Mouse (Mus musculus): ENCODE measurements around the gene Guca2b.
A peak's percentile ranks its signal among the peaks of the same experiment; 100 is the strongest.
"Not testable (repeated sequence)": the region's sequence is repeated elsewhere in the genome, so short reads cannot be mapped to it uniquely, and the experiment has no call there.

The Guca2b gene

GRCm38 (mm10) chr4:119657011-119657410, 1.7 kb downstream of the Guca2b start:
- no peak for DNase-seq (ENCODE audit: low read depth)

DNA sequence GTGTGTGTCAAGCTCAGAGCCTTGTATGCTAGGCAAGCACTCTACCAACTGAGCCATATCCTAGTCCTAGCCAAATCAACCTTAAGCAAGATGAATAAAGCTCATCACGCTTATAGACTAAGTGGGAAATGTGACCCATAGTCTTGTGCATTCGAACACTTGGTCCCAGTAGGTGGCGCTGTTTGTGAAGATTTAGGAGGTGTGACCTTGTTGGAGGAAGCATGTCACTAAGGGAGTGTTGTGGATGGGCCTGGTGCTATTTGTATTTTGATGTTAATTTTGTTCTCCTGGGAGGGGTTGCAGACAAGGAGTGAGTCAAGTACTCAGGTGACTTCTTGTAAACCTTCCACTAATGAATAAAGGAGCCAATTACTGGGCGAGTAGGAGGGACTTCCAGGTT, 16.1 kb downstream of the Guca2b start:
- no peak for DNase-seq (ENCODE audit: low read depth)

DNA sequence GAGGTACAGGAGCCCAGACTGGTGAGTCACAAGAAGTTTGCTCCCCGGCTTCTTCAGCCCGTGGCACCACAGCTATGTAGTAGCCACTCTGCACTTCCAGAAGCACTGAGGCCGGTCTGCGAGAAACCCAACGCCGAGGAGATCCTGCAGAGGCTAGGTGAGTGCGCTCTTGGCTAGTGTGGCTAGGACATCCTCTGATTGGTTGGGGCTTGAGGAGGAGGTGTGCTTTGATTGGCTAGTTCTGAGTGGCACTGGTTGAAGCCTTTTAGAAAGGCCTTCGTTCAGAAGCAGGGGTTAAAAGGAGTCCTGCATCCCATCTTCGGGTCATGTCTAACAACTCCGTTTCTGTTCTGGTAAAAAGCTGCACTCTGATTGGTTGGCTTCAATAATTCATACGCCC, 20.1 kb downstream of the Guca2b start:
- DNase-seq (ENCODE audit: low read depth): no peak

- no peak for DNase-seq (ENCODE audit: low read depth)
These were observed 20.8 kb downstream of the Guca2b start for GRCm38 (mm10) chr4:119637946-119638345.

DNA sequence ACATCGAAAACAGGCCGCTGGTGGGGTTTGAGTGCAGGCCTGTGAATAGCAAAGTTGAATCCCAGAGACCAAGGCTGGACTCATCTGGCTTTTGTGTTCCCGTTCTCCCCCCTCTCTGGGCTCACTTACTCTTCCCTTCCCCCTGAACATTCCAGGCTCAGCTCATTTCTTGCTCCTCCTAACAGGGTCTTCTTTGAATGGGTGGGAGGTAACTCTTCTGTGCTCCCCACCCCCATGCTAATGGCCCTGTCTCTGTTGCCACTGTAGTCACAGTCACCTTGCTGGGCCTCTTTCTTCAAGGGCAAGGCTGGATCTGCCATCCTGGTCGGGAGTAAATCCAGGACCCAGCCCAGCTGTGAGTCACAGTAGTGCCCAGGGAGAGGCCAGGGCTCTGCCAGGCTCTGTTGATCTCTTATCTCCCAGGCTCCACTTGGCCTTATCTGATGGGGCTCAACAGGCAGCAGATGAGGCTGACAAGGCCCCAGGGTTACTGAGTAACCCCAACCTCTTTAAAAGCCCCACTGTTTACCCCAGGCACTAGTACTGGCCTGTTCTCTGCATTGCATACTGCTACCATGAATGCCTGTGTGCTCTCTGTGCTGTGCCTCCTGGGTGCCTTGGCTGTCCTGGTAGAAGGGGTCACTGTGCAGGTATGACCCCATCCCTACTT, 21.4 kb downstream of the Guca2b start, which contains the start of gene Guca2a:
Gene Guca2a, plus strand, starts transcription at position 529 of the 670 bp plus-strand sequence.
- DNase-seq (ENCODE audit: low read depth): peak; percentile 17

DNA sequence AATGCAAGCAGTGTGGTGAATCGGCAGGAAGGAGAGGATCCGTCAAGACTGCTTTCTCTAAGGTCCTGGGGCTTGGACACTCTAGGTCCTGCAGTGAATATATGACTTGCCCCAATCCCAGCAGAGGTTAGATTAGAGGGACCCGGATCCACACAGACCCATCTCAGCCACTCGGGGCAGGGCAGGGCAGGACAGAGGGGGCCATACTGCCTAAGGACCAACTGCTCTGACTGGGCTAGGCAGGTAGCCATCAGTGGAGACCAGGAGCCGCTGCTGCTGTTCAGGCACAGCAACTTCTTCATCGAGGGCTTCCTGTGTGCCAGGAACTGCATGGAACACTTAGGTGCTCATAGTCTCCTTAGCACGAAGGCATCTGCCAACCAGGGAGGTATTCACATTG, 22.0 kb downstream of the Guca2b start:
- DNase-seq (ENCODE audit: low read depth): no peak

DNA sequence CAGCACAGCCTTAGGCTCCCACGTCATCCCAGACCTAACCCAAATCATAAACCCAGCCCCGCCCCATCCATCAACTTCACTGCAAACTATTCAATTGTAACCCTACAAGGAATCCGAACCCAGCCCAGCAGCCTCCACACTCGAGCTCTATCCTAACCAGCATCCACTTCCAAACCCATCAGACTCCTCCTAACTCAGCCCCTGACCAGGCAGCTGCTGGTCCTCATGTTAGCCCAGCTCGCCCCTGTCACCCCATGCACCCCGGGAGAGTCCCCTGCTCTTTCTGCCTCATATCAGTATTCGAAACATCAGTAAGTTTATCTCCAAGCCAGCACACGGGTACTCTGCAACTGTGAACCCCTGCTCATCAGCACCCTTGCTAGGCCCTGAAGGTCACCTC, 23.1 kb downstream of the Guca2b start:
- DNase-seq (ENCODE audit: low read depth): no peak

DNA sequence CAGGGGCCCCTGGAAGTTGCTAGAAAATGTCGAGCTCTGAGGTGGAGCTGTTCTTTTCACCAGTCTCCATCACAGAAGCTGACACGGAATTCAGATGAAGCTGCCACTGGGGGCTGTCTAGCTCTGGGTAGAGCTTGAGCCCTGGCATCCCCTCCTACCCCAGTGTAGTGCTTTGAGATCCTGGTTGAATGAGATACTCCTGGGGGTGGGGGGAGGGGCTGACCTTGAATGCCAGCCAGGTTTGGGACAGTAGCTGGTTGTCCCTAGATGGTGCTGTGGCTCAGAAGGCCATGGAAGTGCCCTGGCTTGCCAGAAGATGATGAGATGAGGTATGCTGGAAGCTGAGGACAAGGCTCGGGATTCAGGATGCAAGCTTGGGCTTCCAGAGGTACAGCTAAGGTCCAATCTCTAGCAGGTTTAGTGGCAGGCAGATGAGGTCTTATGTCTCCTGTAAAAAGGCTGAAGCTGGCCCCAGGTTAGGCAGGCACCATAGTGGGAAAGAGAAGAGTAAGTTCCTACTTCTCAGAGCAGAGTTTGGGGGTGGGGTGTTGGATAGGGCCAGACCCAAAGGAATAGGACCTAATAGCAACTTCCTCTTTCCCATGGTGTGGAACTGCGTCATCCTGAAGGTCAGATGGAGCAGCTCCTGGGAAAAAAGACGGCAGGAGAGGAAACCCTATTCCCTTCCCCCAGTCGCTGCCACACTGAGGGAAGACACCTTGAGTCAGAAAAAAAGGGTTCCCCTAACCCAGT, 23.7 kb downstream of the Guca2b start:
- DNase-seq (ENCODE audit: low read depth): no peak

DNA sequence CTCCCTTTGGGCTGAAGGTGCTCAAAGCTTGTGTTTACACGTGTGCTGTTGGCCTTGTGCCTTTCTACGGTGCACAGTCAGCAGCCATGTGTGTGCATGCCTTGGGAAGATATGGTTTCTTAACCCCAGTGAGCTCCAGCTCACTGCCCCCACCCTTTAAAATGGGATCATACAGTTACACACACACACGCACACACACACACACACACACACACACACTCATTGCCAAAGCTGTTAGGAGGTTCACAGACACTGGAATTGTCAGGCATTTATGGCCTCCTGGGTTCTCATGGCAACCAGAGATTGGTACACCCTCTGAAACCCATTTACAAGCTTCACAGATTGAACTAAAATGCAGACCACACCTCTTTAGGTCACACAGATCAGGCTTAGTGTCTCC, 24.8 kb downstream of the Guca2b start:
- no peak for DNase-seq (ENCODE audit: low read depth)

GRCm38 (mm10) chr4:119633342-119633741, 25.4 kb downstream of the Guca2b start:
- DNase-seq (ENCODE audit: low read depth): no peak

DNA sequence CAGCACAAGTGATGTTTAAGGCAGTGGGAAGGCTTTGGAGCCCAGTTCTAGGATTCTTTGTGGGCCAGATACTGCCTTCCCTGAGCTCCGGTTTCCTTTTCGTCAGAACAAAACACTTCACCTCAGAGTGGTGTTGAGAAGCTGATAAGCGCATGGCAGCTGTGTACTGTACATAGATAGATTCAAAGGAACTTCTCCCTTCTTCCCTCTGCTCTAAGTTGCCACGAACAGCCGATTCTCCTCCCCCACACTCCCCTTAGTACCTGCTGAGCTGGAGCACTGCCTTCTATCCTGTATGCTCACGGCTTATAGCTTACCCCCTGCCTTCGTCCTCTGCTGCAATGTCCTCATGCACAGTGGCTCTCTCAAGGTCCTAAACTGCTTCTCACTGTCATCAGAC, 26.0 kb downstream of the Guca2b start:
- no peak for DNase-seq (ENCODE audit: low read depth)

GRCm38 (mm10) chr4:119631115-119631919, 27.4 kb downstream of the Guca2b start:
- peak; percentile 46 for DNase-seq (ENCODE audit: low read depth)

DNA sequence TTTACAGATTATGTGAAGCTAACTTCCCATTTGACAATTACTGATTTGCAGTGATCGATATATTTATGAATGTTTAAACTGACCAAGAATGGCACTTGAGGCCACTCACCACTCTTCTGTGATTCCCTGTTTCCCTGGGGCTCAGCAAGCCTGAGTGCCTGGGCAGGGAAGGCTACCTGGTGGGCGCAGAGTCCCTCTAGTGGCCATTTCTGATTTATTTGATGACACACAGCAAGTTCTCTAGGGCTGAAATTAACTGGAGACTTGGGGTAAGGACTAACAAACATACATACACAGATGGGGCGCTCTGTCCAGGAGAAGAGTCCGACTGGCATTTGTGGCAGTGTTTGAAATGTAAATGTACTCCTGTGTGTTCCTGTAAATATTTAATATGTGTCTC, 30.4 kb downstream of the Guca2b start:
- not testable (repeated sequence) for DNase-seq (ENCODE audit: low read depth)

DNA sequence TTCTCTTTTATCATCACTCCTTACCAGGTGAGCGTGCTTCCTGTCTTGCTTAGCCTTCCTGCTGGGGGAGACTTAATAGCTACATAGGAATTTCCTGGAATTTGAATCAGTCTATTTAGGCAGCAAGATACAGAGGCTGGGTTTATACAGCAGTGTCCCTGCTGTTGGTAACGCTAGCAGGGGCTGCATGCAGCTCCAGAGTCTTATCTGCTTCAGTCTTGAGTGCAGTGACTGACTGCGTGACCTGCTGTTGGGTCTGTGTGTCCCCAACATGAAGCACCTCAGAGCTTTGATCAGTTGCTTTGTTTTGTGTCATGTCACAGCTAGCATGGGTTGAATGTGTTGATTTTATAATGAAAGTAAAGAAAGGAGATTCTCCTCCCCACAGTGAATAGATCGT, 31.4 kb downstream of the Guca2b start:
- no peak for DNase-seq (ENCODE audit: low read depth)

DNA sequence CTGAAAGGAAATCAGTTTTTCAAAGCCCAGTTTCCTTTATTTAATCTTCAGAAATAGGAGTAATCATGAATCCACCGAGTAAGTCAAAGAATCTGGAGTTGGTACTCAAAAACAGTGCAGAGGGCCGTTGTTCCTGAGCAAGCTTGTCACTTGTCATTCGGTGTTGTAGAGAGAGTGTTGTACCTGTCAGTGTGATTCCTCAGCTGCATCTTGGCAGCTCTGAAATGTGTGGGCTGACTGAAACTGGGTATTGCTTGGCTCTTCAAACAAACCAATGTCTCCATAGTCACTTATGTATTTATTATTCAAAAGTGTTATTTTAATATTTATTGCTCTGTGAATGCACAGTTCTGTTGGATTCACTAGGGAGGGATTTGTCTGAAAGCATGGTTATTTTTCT, 31.9 kb downstream of the Guca2b start:
- no peak for DNase-seq (ENCODE audit: low read depth)

DNA sequence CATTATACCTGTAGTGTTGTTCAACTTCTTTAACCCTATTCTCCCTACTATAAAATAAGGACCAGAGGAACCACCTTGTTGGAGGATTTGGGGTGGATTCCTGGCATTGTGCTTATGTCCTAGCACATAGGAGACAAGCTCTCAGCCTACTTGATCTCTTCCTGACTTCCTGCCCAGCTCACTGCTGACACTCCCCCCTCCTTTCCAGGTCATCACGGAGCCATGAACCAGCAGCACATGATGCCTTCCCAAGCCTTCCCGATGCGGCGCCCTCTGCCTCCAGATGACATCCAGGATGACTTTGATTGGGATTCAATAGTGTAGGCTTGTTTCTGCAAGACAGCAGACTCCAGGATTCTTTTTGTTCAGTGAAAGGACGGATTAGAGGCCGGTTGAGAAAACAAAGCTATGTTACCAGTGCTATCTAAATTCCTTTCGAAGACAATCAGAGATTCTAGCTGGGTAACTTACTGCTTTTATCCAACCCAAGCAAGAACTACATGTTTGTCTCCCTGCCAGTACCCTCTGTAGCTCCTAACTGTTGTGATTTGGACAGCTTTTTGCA, 32.6 kb downstream of the Guca2b start:
- DNase-seq (ENCODE audit: low read depth): no peak

- peak; percentile 26 for DNase-seq (ENCODE audit: low read depth)
These were observed 44.0 kb downstream of the Guca2b start for GRCm38 (mm10) chr4:119614724-119615123.

DNA sequence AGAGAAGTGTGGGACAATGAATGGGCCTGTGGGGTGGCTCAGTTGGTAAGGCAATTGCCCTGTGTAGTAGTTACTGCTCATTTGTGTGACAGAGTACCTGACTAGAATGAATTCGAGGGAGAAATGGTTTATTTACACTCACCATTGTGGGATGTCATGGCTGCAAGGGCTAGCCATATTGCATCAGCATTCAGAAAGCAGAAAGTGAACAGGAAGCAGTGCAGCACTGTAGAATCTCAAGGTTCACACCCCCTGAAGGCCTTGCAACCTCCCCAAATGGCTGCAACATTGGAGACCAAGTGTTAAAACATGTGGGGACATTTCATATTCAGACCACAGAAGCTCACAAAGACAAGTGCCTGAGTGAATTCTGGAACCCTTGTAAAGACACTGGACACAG, 44.7 kb downstream of the Guca2b start:
- peak; percentile 63 for DNase-seq (ENCODE audit: low read depth)

DNA sequence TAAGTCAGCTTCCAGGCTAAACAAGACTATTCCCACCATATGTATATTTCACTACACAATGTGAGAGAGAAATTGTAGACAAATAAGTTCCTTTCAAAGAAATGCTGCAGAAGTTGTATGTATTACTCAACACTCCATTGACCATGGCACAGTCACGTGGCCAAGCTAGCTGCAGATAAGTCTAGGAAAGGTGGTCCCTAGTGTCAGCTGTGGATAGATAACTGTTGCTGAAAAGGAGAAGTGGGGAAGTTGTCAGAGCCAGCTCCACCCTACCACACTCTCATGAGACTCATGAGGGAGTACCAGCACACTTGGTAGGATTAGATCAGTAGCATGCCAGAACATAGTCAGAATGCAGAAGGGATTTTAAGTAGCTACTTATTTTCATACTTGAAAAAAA, 49.3 kb downstream of the Guca2b start:
- DNase-seq (ENCODE audit: low read depth): peak; percentile 90

Data from 416B (cell line).